Mouse (Mus musculus) thymus, adult 2 months (tissue): Measurements from ENCODE around the gene Rbsn. TPM values are rescaled to one million over a fixed set of nuclear protein-coding genes. Genes with fewer than 3 reads are reported as not detected.

Experiments
- DNase-seq: peaks from one replicate; pipeline ENCODE4 v3.0.0; 2021
- H3K27ac ChIP-seq: fragments of 200-500 bp; 2 replicates; pipeline ENCODE4 v1.5.1; 2012; ENCODE audit warnings: low read length, control low read depth; ENCODE audit not compliant: control insufficient read depth, insufficient read depth
- H3K27me3 ChIP-seq: fragments of 200-500 bp; 2 replicates; pipeline ENCODE4 v1.6.1; 2012; ENCODE audit warnings: mild to moderate bottlenecking, low read length, moderate library complexity, mixed read lengths; ENCODE audit not compliant: control insufficient read depth, insufficient read depth
- H3K36me3 ChIP-seq: fragments of 200-500 bp; 2 replicates; pipeline ENCODE4 v1.6.1; 2012; ENCODE audit warnings: mild to moderate bottlenecking, low read length, moderate library complexity; ENCODE audit not compliant: control insufficient read depth, insufficient read depth
- H3K4me1 ChIP-seq: fragments of 200-500 bp; replicated peaks from 2 replicates; pipeline ENCODE4 v1.6.1; 2012; ENCODE audit warnings: low read length; ENCODE audit not compliant: control insufficient read depth, insufficient read depth
- H3K4me3 ChIP-seq: fragments of 200-500 bp; 2 replicates; pipeline ENCODE4 v1.5.1; 2012; ENCODE audit warnings: mild to moderate bottlenecking, low read length, control low read depth, moderate library complexity; ENCODE audit not compliant: control insufficient read depth, insufficient read depth
- CTCF ChIP-seq: fragments of 200-500 bp; IDR thresholded peaks from 2 replicates; pipeline ENCODE4 v1.5.1; 2012; ENCODE audit warnings: mild to moderate bottlenecking, control low read depth, low read length, moderate library complexity, borderline replicate concordance; ENCODE audit not compliant: control insufficient read depth, poor library complexity, insufficient read depth; ENCODE audit errors: extremely low read depth
- POLR2A ChIP-seq: fragments of 200-500 bp; IDR thresholded peaks from 2 replicates; pipeline ENCODE4 v1.6.1; 2012; ENCODE audit warnings: mild to moderate bottlenecking, low read length, control low read depth, moderate library complexity; ENCODE audit not compliant: control insufficient read depth, poor library complexity, insufficient read depth; ENCODE audit errors: extremely low read depth
- WGBS: fragments of 180-500 bp; shearing (Covaris S2); methylation state at CpG from one replicate; pipeline ENCODE4 v1.1.7; 2018; 5-methylcytosine and 5-hydroxymethylcytosine counted together
- polyA plus RNA-seq: library from polyadenylated mRNA; depleted of rRNA; stranded (reverse); fragments of >200 nt; gene quantifications from 2 replicates; pipeline ENCODE4 v1.2.3, GENCODE M21; 2012

The Rbsn gene
- polyA plus RNA-seq, 1 experiment: 9.9 TPM

DNA sequence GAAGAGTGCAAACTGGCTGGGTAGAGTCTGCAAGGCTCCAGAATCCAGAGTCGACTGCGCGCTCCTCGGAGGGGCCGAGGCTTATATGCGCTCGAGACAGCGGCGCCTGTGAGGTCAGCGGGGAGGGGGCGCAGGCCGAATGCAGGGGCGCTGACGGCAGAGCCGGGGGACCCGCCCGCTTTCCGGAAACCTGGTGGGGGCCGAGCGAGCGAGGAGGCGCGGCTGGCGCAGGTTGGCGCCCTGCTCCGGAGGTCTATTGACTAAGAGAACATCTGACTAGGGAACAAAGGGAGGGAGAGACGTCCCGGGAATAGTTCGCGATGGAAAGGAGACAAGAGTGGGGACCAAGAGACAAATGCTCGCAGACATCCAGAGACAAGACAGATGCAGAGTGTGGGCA is 29.9 kb upstream of the Rbsn start, which contains the start of gene Trh:
TSS of gene Trh (minus strand) at position 60 of the 400 bp plus-strand sequence.
- Histone ChIP-seq H3K27me3 (no peaks in the 10 kb centered on the region; the same call in 1 of the 2 replicates), H3K4me3 (no peak within 1 kb of the TSS), H3K4me1 (no peaks in the 10 kb centered on the region), H3K36me3 (no peaks in the 10 kb centered on the region), H3K27ac (no peak within 1 kb of the TSS)
- no peak for DNase-seq
- WGBS: 2% methylated on average over 31 of the region's 31 CpGs
- TF ChIP-seq POLR2A (no peak), CTCF (no peak)

DNA sequence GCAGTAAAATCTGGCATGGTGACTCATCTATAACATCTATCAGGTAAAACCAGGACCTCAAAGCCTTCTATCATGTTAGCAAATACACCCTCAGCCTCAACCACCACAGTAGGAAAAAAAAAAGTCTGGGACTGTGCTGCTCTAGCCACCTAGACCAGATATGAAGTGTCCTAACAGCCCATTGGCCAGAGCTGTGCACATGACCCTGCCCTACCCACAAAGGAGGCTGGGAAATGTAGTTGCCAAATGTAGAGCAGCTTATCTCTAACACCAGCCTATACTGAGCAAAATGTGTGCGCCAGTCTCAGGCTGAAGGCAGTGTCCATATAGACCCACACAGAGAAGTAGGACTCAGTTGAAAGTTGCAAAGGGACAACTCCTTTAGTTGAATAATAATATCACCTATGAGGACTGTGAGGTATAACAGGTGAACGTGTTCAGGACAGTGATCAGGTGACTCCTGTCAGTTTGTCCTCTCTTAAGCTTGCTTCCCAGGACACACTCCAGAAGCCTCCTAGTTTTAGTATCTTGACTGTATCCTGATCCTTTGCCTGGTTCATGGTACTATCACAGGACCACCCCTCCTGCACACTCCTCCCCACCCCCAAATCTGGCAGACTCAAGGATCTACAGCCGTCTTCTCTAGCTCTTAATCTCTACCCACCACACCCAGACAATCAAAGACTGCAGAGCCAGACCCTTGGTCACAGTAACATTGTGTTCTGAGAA is 26.6 kb upstream of the Rbsn start:
- H3K27ac ChIP-seq: no peak overlapping the region
- no peak for TF ChIP-seq POLR2A
- no peak for TF ChIP-seq CTCF
- no peaks in the 10 kb centered on the region for H3K4me1 ChIP-seq
- no peaks in the 10 kb centered on the region for H3K36me3 ChIP-seq
- no peaks in the 10 kb centered on the region; the same call in 1 of the 2 replicates for H3K27me3 ChIP-seq
- 60% methylated on average over 3 of the region's 3 CpGs for WGBS
- H3K4me3 ChIP-seq: no peak overlapping the region
- DNase-seq: peak; percentile 48

DNA sequence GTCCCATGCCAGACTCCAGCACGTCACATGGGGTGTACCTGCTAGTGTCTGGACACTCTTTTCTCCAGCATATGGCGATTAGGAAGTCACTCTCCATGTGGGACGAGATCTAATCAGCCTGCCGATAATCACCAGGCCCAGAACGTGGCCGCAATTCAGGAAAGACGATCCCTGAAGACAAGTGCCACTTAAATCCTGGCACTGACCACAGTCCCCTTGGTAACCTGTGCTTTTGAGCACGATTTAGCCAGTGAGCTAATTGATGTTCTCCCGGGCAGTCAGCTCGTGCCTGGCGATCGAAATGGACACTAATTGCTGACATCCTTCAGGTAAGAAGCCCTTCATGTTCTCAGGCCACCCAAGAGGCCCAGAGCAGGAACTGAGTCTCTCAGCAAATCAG is 20.3 kb upstream of the Rbsn start:
- Histone ChIP-seq H3K27ac (no peak overlapping the region), H3K4me1 (no peaks in the 10 kb centered on the region), H3K4me3 (no peak overlapping the region), H3K36me3 (no peaks in the 10 kb centered on the region), H3K27me3 (no peaks in the 10 kb centered on the region)
- TF ChIP-seq POLR2A (no peak), CTCF (no peak)
- 86% methylated on average over 12 of the region's 12 CpGs for WGBS
- DNase-seq: no peak

DNA sequence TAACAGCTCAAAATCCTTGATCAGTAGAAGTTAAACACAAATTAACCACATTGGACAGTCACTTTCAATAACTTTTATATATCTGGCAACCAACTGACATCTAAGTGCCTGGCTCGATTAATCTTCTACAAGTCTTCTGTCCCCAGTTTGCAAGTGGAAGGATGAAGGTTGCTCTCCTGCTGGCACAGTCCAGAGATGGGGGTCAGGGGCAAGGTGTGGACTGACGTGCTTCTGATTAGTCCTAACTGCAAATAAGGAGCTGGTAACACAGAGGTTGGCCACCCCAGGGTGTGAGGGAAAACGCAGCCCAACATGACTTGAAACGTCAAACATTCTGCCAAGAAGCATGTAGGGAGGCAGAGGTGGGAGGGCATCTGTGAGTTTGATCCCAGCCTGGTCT is 17.0 kb upstream of the Rbsn start:
- Histone ChIP-seq H3K27me3 (no peaks in the 10 kb centered on the region), H3K36me3 (no peaks in the 10 kb centered on the region), H3K27ac (no peak overlapping the region), H3K4me1 (no peaks in the 10 kb centered on the region), H3K4me3 (no peak overlapping the region)
- no peak for DNase-seq
- TF ChIP-seq CTCF (no peak), POLR2A (no peak)
- WGBS: 86% methylated on average over 4 of the region's 4 CpGs

DNA sequence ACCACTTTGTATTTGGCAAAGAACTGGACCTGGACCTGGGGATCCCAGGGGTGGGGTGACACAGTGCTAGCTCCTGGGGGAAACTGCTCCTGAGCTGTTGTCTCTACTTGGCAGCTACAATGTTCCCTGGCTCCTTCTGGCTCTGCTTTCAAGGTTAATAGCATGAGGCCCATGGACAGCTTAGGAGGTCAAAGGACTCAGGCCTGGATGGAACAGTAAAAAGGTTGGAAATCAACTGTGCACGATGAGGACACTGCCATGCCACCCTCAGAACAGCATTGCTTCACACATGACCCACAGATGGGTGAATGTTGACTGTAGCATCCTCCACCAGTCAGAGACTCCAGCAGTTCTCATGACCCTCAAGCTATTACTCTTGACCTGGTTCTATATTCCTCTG is 16.6 kb upstream of the Rbsn start:
- no peaks in the 10 kb centered on the region for H3K36me3 ChIP-seq
- 67% methylated on average over 1 of the region's 1 CpGs for WGBS
- no peak overlapping the region for H3K4me3 ChIP-seq
- TF ChIP-seq CTCF (no peak), POLR2A (no peak)
- no peaks in the 10 kb centered on the region for H3K4me1 ChIP-seq
- no peaks in the 10 kb centered on the region for H3K27me3 ChIP-seq
- no peak for DNase-seq
- no peak overlapping the region for H3K27ac ChIP-seq

DNA sequence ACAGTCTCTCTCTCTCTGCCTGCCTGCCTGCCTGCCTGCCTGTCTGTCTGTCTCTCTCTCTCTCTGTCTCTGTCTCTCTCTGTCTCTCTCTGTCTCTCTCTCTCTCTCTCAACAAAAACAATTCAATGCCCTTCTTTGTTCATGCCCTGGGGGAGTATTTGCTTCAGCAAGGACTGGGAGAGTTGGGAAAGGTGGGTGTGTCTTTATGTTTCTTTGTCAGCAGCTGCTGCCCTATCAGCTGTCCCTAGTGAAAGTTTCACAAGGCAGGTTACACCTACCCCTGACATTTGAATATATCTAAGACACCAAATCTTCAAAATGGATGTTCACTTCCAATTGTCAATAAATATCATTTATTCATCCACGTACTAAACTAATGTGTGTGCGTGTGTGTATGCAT is 14.9 kb upstream of the Rbsn start:
- 78% methylated on average over 2 of the region's 2 CpGs for WGBS
- H3K27me3 ChIP-seq: no peaks in the 10 kb centered on the region
- no peak overlapping the region for H3K27ac ChIP-seq
- no peaks in the 10 kb centered on the region for H3K4me1 ChIP-seq
- H3K36me3 ChIP-seq: no peaks in the 10 kb centered on the region
- no peak for DNase-seq
- H3K4me3 ChIP-seq: no peak overlapping the region
- no peak for TF ChIP-seq POLR2A
- TF ChIP-seq CTCF: no peak

DNA sequence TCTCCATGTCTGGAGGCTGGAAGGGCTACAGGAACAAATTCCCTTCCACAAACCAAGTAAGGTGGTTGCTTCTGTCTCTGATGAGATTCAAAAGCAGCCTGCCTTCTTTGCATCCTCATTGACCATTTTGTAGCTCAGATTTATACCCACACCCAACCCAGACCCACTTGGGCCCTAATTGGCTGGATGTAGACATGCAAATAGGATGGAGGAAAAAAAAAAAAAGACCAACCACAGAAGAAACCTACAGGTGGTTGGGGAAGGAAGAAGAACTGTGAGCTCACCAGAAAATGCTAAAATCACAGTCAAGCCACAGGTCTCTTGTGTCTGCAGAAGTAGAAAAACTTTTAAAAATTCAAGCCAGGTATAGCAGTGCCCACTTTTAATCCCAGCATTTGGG is 14.4 kb upstream of the Rbsn start:
- DNase-seq: no peak
- no peaks in the 10 kb centered on the region for H3K36me3 ChIP-seq
- H3K4me1 ChIP-seq: no peaks in the 10 kb centered on the region
- no peak for TF ChIP-seq CTCF
- no peak for TF ChIP-seq POLR2A
- no peaks in the 10 kb centered on the region for H3K27me3 ChIP-seq
- H3K27ac ChIP-seq: no peak overlapping the region
- H3K4me3 ChIP-seq: no peak overlapping the region

DNA sequence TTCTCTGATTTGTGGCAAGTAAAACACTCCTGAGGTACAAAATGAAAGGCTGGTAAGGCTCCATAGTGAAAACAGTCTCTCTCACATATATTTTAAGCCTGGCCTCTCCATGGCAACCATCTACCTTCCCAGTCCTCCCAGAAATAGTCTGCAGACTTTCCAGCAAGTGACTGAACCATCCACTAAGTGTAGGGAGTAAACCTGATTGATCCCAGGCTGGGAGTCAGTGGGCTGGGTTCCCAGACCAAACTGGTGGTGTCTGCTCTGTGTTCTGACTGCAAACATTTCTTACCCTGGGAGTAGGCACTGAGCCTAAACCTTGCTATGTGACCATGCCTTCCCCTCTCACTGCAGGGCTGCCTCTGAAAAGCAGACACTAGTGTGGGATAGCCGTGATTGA is 10.3 kb upstream of the Rbsn start:
- Histone ChIP-seq H3K27ac (no peak overlapping the region), H3K4me1 (no peaks in the 10 kb centered on the region), H3K36me3 (no peaks in the 10 kb centered on the region), H3K4me3 (no peak overlapping the region), H3K27me3 (no peaks in the 10 kb centered on the region)
- DNase-seq: no peak
- WGBS: 88% methylated on average over 1 of the region's 1 CpGs
- TF ChIP-seq CTCF (no peak), POLR2A (no peak)
